In genomic region chr9:78107582-78107911, GRCm38 (mm10) we compare ENCODE assay signal across 8 mouse cellular contexts. TPM values are rescaled to one million over a fixed set of nuclear protein-coding genes. Genes with fewer than 3 reads are reported as not detected.
DNase-seq lines count a peak whose midpoint lies in the region; ATAC-seq and TF ChIP-seq lines count a peak whose summit lies in the region.

No protein-coding gene starts in this region.

- DNase-seq in heart, postnatal 0 days (ENCODE audit: low spot score) = no peak
- DNase-seq in heart, adult 8-10 months (ENCODE audit: low spot score) = no peak
- peak; percentile 23 for DNase-seq in T-cell, adult 2 months (ENCODE audit: low spot score)
- no peak for DNase-seq in midbrain, embryonic 11.5 days (ENCODE audit: low spot score, missing footprints)
- DNase-seq in cerebellum, postnatal 25 days = no peak
- DNase-seq in kidney, postnatal 14 days = no peak
- DNase-seq in adrenal gland, postnatal 10 days = no peak

- ATAC-seq in heart, postnatal 0 days (ENCODE audit: insufficient read depth, low read depth) = no peak
- no peak for ATAC-seq in hindbrain, embryonic 12.5 days (ENCODE audit: low FRiP score)
- no peak for ATAC-seq in midbrain, embryonic 11.5 days (ENCODE audit: low FRiP score)

- H3K36me3 ChIP-seq in heart, postnatal 0 days (replicated peaks; ENCODE audit: control insufficient read depth, insufficient read depth, low read length) = peaks cover 28% of the 10 kb centered on the region
- H3K36me3 ChIP-seq in hindbrain, embryonic 12.5 days = no peaks in the 10 kb centered on the region
- H3K36me3 ChIP-seq in midbrain, embryonic 11.5 days (ENCODE audit: control insufficient read depth, insufficient read depth, low read length) = no peaks in the 10 kb centered on the region

- H3K27me3 ChIP-seq in heart, postnatal 0 days (ENCODE audit: control insufficient read depth, insufficient read depth, low read length) = no peaks in the 10 kb centered on the region
- H3K27me3 ChIP-seq in hindbrain, embryonic 12.5 days = no peaks in the 10 kb centered on the region
- H3K27me3 ChIP-seq in midbrain, embryonic 11.5 days (ENCODE audit: control insufficient read depth, insufficient read depth, low read length) = no peaks in the 10 kb centered on the region

- H3K4me1 ChIP-seq in heart, postnatal 0 days (ENCODE audit: control insufficient read depth, insufficient read depth) = peaks cover 11% of the 10 kb centered on the region; the same call in 1 of the 2 replicates
- H3K4me1 ChIP-seq in hindbrain, embryonic 12.5 days = peaks cover 18% of the 10 kb centered on the region; the same call in 1 of the 2 replicates
- no peaks in the 10 kb centered on the region for H3K4me1 ChIP-seq in midbrain, embryonic 11.5 days (ENCODE audit: control insufficient read depth, insufficient read depth, low read length)

- H3K27ac ChIP-seq in heart, postnatal 0 days (ENCODE audit: low read depth) = peak overlapping the region; percentile 99
- peak overlapping the region; percentile 92; the same call in 1 of the 2 replicates for H3K27ac ChIP-seq in hindbrain, embryonic 12.5 days
- H3K27ac ChIP-seq in midbrain, embryonic 11.5 days (ENCODE audit: low read depth, low read length) = no peak overlapping the region

- H3K4me2 ChIP-seq in heart, postnatal 0 days (ENCODE audit: low read depth, low read length) = peak overlapping the region; percentile 84
- peak overlapping the region; percentile 86 for H3K4me2 ChIP-seq in hindbrain, embryonic 12.5 days (replicated peaks)
- peak overlapping the region; percentile 87 for H3K4me2 ChIP-seq in midbrain, embryonic 11.5 days

- no peaks in the 10 kb centered on the region for H3K9me3 ChIP-seq in heart, postnatal 0 days (replicated peaks; ENCODE audit: control insufficient read depth, low read length)
- H3K9me3 ChIP-seq in hindbrain, embryonic 12.5 days (replicated peaks) = no peaks in the 10 kb centered on the region
- H3K9me3 ChIP-seq in midbrain, embryonic 11.5 days (ENCODE audit: control insufficient read depth, low read length) = no peaks in the 10 kb centered on the region

- WGBS in heart, postnatal 0 days = 16% methylated on average over 6 of the region's 6 CpGs
- 34% methylated on average over 6 of the region's 6 CpGs for WGBS in hindbrain, embryonic 12.5 days
- 26% methylated on average over 6 of the region's 6 CpGs for WGBS in midbrain, embryonic 11.5 days

- no peak for TF ChIP-seq EP300 in heart, postnatal 0 days (IDR thresholded peaks at IDR 0.05; ENCODE audit: low read depth)

- no peak for TF ChIP-seq CTCF in heart, postnatal 0 days (IDR thresholded peaks at IDR 0.05; ENCODE audit: low read depth)

- peak overlapping the region; percentile 97 for H3K9ac ChIP-seq in heart, postnatal 0 days (replicated peaks; ENCODE audit: low read depth, low read length)
- H3K9ac ChIP-seq in hindbrain, embryonic 12.5 days = peak overlapping the region; percentile 91
- H3K9ac ChIP-seq in midbrain, embryonic 11.5 days (ENCODE audit: low read length) = peak overlapping the region; percentile 87

- peak overlapping the region; percentile 96 for H3K4me3 ChIP-seq in heart, postnatal 0 days (ENCODE audit: low read depth, low read length)
- peak overlapping the region; percentile 84 for H3K4me3 ChIP-seq in hindbrain, embryonic 12.5 days
- H3K4me3 ChIP-seq in midbrain, embryonic 11.5 days (ENCODE audit: low read depth, low read length) = peak overlapping the region; percentile 82

RNA-seq across cellular contexts. Expression of gene Fbxo9, which starts 1.3 kb away (rescaled TPM):
- total RNA-seq in heart, postnatal 0 days (2014; rRNA removed; ENCODE audit: low replicate concordance) = 67.5 and 102 TPM in 2 replicates
- polyA plus RNA-seq in heart, postnatal 0 days (2015; fragmentation: Nextera tagmentation; extraction: Ambion mirVana) = 57.2 and 60.4 TPM in 2 replicates
- 10 to 100 TPM; 30.9 to 50.6 (median 45.5) TPM for total RNA-seq in heart, adult 8-10 months (2022)
- 42.0 and 43.1 TPM in 2 replicates for polyA plus RNA-seq in hindbrain, embryonic 12.5 days (2016; fragmentation: Nextera tagmentation; extraction: Ambion mirVana)
- polyA plus RNA-seq in midbrain, embryonic 11.5 days (2014; fragmentation: Nextera tagmentation; extraction: Ambion mirVana) = 31.6 and 33.5 TPM in 2 replicates
- total RNA-seq in adrenal gland, postnatal 10 days (2021) = 10 to 100 TPM; 63.0 to 85.4 TPM

RNA-seq across cellular contexts. Expression of gene Ick, which starts 1.4 kb away (rescaled TPM):
- total RNA-seq in heart, postnatal 0 days (2014; rRNA removed; ENCODE audit: low replicate concordance) = 10.4 and 11.4 TPM in 2 replicates
- polyA plus RNA-seq in heart, postnatal 0 days (2015; fragmentation: Nextera tagmentation; extraction: Ambion mirVana) = 13.5 and 13.8 TPM in 2 replicates
- 10 to 100 TPM; 12.7 to 14.3 (median 13.3) TPM for total RNA-seq in heart, adult 8-10 months (2022)
- 38.1 and 40.0 TPM in 2 replicates for polyA plus RNA-seq in hindbrain, embryonic 12.5 days (2016; fragmentation: Nextera tagmentation; extraction: Ambion mirVana)
- polyA plus RNA-seq in midbrain, embryonic 11.5 days (2014; fragmentation: Nextera tagmentation; extraction: Ambion mirVana) = 35.3 and 35.9 TPM in 2 replicates
- 10 to 100 TPM; 19.0 to 25.4 TPM for total RNA-seq in adrenal gland, postnatal 10 days (2021)

RNA-seq across cellular contexts. Expression of gene Gcm1, which starts 55.8 kb away (rescaled TPM):
- not detected in 2 replicates for total RNA-seq in heart, postnatal 0 days (2014; rRNA removed; ENCODE audit: low replicate concordance)
- not detected in 2 replicates for polyA plus RNA-seq in heart, postnatal 0 days (2015; fragmentation: Nextera tagmentation; extraction: Ambion mirVana)
- total RNA-seq in heart, adult 8-10 months (2022) = not detected
- not detected in 2 replicates for polyA plus RNA-seq in hindbrain, embryonic 12.5 days (2016; fragmentation: Nextera tagmentation; extraction: Ambion mirVana)
- 0.10 and 0.12 TPM in 2 replicates for polyA plus RNA-seq in midbrain, embryonic 11.5 days (2014; fragmentation: Nextera tagmentation; extraction: Ambion mirVana)
- not detected for total RNA-seq in adrenal gland, postnatal 10 days (2021)
